Mouse (Mus musculus) spleen, adult 2 months (tissue): ENCODE measurements around the gene Car5a. TPM values are rescaled to one million over a fixed set of nuclear protein-coding genes. Genes with fewer than 3 reads are reported as not detected.

Experiments
- DNase-seq, 2 experiments: peaks; one replicate each; pipeline versions ENCODE4 v3.0.0 to v3.0.0-alpha.2; 2012 to 2021; ENCODE audit warnings: low spot score in 2 of 2, low read depth in 1 of 2
- H3K27ac ChIP-seq: fragments of 200-500 bp; 2 replicates; pipeline ENCODE4 v1.5.1; 2012; ENCODE audit warnings: low read length, inconsistent platforms; ENCODE audit not compliant: insufficient read depth
- H3K27me3 ChIP-seq: fragments of 200-500 bp; 2 replicates; pipeline ENCODE4 v1.6.1; 2012; ENCODE audit warnings: mild to moderate bottlenecking, moderate library complexity, low read length, inconsistent platforms; ENCODE audit not compliant: control insufficient read depth, insufficient read depth
- H3K36me3 ChIP-seq: fragments of 200-500 bp; 2 replicates; pipeline ENCODE4 v1.6.1; 2012; ENCODE audit warnings: mild to moderate bottlenecking, low read length, inconsistent platforms; ENCODE audit not compliant: control insufficient read depth, insufficient read depth
- H3K4me1 ChIP-seq: fragments of 200-500 bp; 2 replicates; pipeline ENCODE4 v1.6.1; 2011; ENCODE audit warnings: inconsistent platforms; ENCODE audit not compliant: control insufficient read depth, insufficient read depth, insufficient read length
- H3K4me3 ChIP-seq: fragments of 200-500 bp; 2 replicates; pipeline ENCODE4 v1.5.1; 2011; ENCODE audit warnings: mild to moderate bottlenecking, inconsistent platforms; ENCODE audit not compliant: insufficient read depth, insufficient read length; ENCODE audit errors: extremely low read depth
- CTCF ChIP-seq: fragments of 200-500 bp; IDR thresholded peaks from 2 replicates; pipeline ENCODE4 v1.5.1; 2011; ENCODE audit warnings: mild to moderate bottlenecking, inconsistent platforms; ENCODE audit not compliant: insufficient read depth, insufficient read length, insufficient replicate concordance; ENCODE audit errors: extremely low read depth
- POLR2A ChIP-seq: fragments of 200-500 bp; IDR thresholded peaks from 2 replicates; pipeline ENCODE4 v1.6.1; 2011; ENCODE audit warnings: low read depth, low read length, inconsistent platforms
- WGBS: fragments of 180-500 bp; shearing (Covaris S2); methylation state at CpG from one replicate; pipeline ENCODE4 v1.1.7; 2018; 5-methylcytosine and 5-hydroxymethylcytosine counted together
- polyA plus RNA-seq: library from polyadenylated mRNA; depleted of rRNA; stranded (reverse); fragments of >200 nt; gene quantifications from 2 replicates; pipeline ENCODE4 v1.2.3, GENCODE M21; 2012; rRNA removed

Car5a gene
- polyA plus RNA-seq: 0.08 and 0.15 TPM in 2 replicates

DNA sequence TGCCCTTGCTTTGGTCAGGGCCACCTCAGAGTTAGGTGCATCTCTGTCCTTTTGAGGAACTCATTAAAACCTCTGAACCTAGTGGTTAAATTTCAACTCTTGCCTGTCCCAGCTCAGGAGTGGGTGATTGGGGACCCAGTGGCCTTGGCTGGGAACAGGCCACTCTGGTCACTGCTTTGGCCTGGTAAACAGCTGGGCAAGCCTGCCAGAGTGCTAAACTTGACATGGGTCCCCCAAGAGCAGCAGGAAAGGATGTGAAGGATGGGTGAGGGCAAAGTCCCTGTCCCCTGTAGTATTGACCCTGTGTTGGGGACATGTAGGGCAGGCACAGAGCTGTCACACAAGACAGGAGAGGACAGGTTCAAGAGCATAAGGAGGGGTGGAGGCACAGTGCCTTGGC lies at the start of gene Car5a:
Car5a (minus strand) TSS at position 74 of the 400 bp plus-strand sequence.
- Histone ChIP-seq H3K27ac (no peak within 1 kb of the TSS), H3K36me3 (no peaks in the 10 kb centered on the region), H3K27me3 (no peaks in the 10 kb centered on the region), H3K4me1 (peaks cover 10% of the 10 kb centered on the region; the same call in 1 of the 2 replicates), H3K4me3 (no peak within 1 kb of the TSS)
- TF ChIP-seq CTCF: no peak
- TF ChIP-seq POLR2A: no peak
- DNase-seq: no peak

DNA sequence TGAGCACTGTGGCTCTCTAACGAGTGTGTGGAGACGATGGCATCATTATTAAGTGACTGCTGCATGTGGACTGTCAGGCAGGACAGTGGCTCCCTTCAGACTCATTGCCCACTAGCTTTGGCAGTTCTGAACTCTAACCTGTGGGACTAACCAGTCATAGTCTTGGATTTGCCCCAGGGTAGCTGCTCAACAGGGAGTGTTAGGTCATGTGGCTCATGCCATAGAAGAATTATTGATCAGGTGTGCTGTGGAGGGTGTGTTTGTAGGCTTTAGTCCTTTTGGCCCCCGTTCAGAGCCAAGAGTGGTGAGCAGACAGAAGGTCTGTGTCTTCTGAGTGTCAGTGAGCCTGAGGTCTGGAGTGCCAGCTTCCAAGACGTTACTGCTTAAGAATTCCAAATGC lies 48.2 kb upstream of the Car5a start:
- TF ChIP-seq CTCF (no peak), POLR2A (no peak)
- 90% methylated on average over 4 of the region's 4 CpGs for WGBS
- Histone ChIP-seq H3K27ac (no peak overlapping the region), H3K4me3 (no peak overlapping the region), H3K27me3 (no peaks in the 10 kb centered on the region), H3K36me3 (peaks cover 39% of the 10 kb centered on the region), H3K4me1 (no peaks in the 10 kb centered on the region)
- DNase-seq: no peak

DNA sequence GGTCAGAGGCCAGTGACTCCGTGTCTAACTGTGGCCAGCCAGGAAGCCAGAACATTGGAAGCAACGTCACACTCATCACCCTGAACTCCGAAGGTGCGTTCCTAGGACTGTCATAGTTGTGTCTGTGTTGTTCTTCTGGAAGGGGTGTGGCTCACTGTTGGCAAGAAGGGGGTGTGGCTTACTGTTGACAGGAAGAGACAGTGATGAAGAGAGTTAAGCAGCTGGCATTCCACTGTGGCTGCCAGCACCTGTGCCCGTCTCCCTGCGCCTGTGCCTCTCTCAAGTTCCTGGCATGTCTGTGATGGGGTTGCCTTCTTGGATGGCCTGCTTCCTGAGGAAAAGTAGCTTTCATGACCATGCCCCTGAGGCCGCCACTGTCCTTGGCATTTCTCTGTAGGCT lies 46.9 kb upstream of the Car5a start:
- Histone ChIP-seq H3K4me1 (no peaks in the 10 kb centered on the region), H3K36me3 (peaks cover 27% of the 10 kb centered on the region)
- 85% methylated on average over 7 of the region's 7 CpGs for WGBS

DNA sequence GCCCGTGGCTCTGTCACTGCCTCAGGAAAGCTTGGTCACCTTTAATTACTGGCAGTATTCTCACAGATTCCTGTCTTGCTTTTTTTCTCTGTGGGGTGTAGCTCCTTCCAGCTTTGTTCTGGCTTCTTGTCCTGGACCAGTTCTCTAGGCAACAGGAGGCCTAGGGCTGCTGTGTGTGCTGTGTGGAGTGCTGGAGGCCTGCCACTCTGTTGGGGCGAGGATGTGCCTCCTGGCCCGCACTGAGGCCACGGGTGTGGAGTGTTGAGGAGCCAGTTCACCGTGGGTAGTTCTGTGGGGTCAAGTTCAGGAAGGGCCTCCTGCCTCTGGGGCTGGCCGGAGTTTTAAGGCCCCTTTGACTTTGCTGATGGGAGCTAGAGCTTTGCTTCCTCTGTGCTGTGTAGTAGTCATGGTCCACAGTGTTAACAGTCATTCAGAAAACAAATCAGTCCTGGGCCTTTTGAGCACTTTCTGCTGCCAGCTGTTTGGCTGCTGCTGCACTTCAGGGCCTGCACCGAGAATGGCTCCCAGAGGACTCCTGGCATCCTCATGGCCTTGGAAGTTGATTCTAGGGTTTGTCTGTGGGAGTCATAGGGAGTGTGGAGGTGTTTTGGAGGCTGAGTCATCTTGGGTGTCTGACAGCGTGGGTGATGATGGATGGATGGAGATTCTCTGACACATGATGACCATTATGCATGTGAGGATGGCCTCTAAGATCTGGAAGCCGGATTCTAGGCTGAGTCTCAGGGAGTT lies 46.0 kb upstream of the Car5a start:
- Histone ChIP-seq H3K4me1 (no peaks in the 10 kb centered on the region), H3K36me3 (peaks cover 27% of the 10 kb centered on the region)
- 89% methylated on average over 9 of the region's 9 CpGs for WGBS

More for the DNA sequence above, 46.9 kb upstream of the Car5a start:
- H3K27ac ChIP-seq: no peak overlapping the region
- no peaks in the 10 kb centered on the region for H3K27me3 ChIP-seq
- DNase-seq: no peak
- no peak for TF ChIP-seq POLR2A
- TF ChIP-seq CTCF: no peak
- no peak overlapping the region for H3K4me3 ChIP-seq

DNA sequence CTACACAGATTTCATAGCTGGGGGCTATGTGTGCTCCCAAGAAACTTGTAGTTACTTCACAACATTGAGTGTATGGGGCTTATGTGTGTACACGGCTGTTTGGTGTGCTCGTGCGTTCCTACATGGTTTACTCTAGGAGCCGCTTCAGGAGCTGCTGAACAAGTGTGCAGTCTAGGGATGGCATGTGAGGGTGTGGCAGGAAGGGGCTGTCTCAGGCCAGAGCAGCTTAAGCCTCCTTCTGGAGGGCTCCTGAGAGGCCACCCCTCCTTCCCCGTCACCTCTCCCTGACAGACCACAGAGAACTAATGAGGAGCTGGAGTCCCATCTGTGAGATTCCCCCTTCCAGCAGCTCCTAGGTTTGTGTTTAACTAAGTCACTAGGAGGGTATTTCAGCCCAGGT lies 43.2 kb upstream of the Car5a start:
- Histone ChIP-seq H3K27ac (no peak overlapping the region), H3K4me1 (no peaks in the 10 kb centered on the region), H3K4me3 (no peak overlapping the region), H3K36me3 (peaks cover 28% of the 10 kb centered on the region), H3K27me3 (no peaks in the 10 kb centered on the region)
- DNase-seq: no peak
- 96% methylated on average over 5 of the region's 5 CpGs for WGBS
- no peak for TF ChIP-seq CTCF
- TF ChIP-seq POLR2A: no peak

More for the DNA sequence above, 46.0 kb upstream of the Car5a start:
- no peak for DNase-seq
- no peak for TF ChIP-seq CTCF
- TF ChIP-seq POLR2A: no peak
- Histone ChIP-seq H3K27ac (no peak overlapping the region), H3K27me3 (no peaks in the 10 kb centered on the region), H3K4me3 (no peak overlapping the region)

DNA sequence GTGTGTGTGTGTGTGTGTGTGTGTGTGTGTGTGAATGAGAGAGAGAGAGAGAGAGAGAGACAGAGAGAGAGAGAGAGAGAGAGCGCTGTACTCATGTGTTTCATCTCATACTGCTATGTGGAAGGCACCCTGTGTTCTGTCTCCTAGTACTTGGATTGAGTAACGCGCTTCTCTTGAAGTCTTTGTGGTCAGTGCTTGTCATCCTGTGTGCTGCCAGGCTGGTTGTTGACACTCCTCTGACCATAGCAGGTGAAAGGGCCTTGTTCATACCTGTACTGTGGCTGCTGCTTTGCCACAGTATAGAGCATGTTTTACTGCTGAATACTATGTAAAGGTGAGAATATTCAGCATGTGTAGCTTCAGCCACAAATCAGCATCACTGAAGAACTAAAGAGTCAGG lies 41.0 kb upstream of the Car5a start:
- no peaks in the 10 kb centered on the region for H3K27me3 ChIP-seq
- no peak overlapping the region for H3K4me3 ChIP-seq
- WGBS: 98% methylated on average over 3 of the region's 3 CpGs
- no peaks in the 10 kb centered on the region for H3K4me1 ChIP-seq
- no peak for DNase-seq
- H3K36me3 ChIP-seq: peaks cover 28% of the 10 kb centered on the region
- H3K27ac ChIP-seq: no peak overlapping the region
- TF ChIP-seq CTCF: no peak
- TF ChIP-seq POLR2A: no peak

DNA sequence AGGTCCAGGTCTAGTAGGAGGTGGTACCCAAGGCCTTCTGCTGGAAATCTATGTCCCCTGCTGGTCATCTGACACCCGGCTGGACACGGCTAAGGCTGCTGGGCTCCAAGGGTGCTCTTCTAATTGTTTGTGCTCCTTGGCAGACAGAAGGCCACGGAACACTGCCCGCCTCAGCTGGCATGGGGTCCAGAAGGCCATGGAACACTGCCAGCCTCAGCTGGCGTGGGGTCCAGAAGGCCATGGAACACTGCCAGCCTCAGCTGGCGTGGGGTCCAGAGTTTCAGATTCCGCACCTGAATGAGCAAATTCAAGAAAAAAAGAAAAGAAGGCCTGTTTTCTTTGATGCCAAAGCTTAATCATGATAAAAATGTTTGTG lies 36.8 kb upstream of the Car5a start:
- 90% methylated on average over 7 of the region's 7 CpGs for WGBS
- Histone ChIP-seq H3K4me3 (no peak overlapping the region), H3K4me1 (no peaks in the 10 kb centered on the region), H3K27me3 (no peaks in the 10 kb centered on the region), H3K36me3 (peaks cover 35% of the 10 kb centered on the region), H3K27ac (no peak overlapping the region)
- DNase-seq: no peak
- TF ChIP-seq POLR2A (no peak), CTCF (no peak)
